Mouse (Mus musculus): ENCODE data around the gene Thy1. TPM values are rescaled to one million over a fixed set of nuclear protein-coding genes. Genes with fewer than 3 reads are reported as not detected.
A peak's percentile ranks its signal among the peaks of the same experiment; 100 is the strongest.

Gene Thy1
- total and polyA plus RNA-seq, 3 experiments: 1.5 to 24.0 TPM; not detected in 1

- Histone ChIP-seq H3K27me3 (ENCODE audit: control insufficient read depth in 1 of 2, insufficient read depth in 2 of 2, low read length in 2 of 2) (no peaks in the 10 kb centered on the region), H3K4me1 (ENCODE audit: control insufficient read depth in 1 of 2, insufficient read depth in 2 of 2, low read length in 2 of 2) (peaks cover 5 to 46% of the 10 kb centered on the region in 2 experiments), H3K4me3 (ENCODE audit: control insufficient read depth in 1 of 2, insufficient read depth in 1 of 2, low read depth in 2 of 2, low read length in 2 of 2) (no peak overlapping the region), H3K79me2 (ENCODE audit: control insufficient read depth, insufficient read depth, low read length, poor library complexity) (no peaks in the 10 kb centered on the region), H3K9ac (ENCODE audit: control insufficient read depth, low read depth, low read length, poor library complexity, severe bottlenecking) (no peak overlapping the region), H3K27ac (ENCODE audit: control insufficient read depth, low read depth, low read length) (0 out of 2 replicates have a peak overlapping the region, but pooled peaks have one; percentile 2), H3K36me3 (ENCODE audit: control insufficient read depth in 1 of 2, insufficient read depth in 2 of 2, low read length in 2 of 2) (peaks cover 0 to 30% of the 10 kb centered on the region in 2 experiments; a peak in 2 of 4 replicates), H3K9me3 (replicated peaks; ENCODE audit: insufficient read depth, low read length) (no peaks in the 10 kb centered on the region)
- TF ChIP-seq KAT2A (conservative IDR thresholded peaks at IDR 0.05; ENCODE audit: low read depth, low read length): no peak
- no peak for TF ChIP-seq JUND (IDR thresholded peaks at IDR 0.05; ENCODE audit: low read depth, low read length)
- no peak for TF ChIP-seq HCFC1 (IDR thresholded peaks at IDR 0.05; ENCODE audit: low read depth, low read length)
- no peak for TF ChIP-seq POLR2AphosphoS2 (IDR thresholded peaks at IDR 0.05; ENCODE audit: low read length)
- TF ChIP-seq MEF2A (IDR thresholded peaks at IDR 0.05; ENCODE audit: extremely low read depth, insufficient replicate concordance, low read depth, low read length, poor library complexity, severe bottlenecking): no peak
- TF ChIP-seq ZKSCAN1 (IDR thresholded peaks at IDR 0.05; ENCODE audit: low read depth, low read length): no peak
- DNase-seq (ENCODE audit: low read depth, low spot score): no peak
These were observed 5.6 kb downstream of the Thy1 start for GRCm38 (mm10) chr9:44048541-44049380.

- Histone ChIP-seq H3K79me2 (ENCODE audit: control insufficient read depth, insufficient read depth, low read length, poor library complexity) (no peaks in the 10 kb centered on the region), H3K4me3 (ENCODE audit: control insufficient read depth in 1 of 2, insufficient read depth in 1 of 2, low read depth in 2 of 2, low read length in 2 of 2) (no peak overlapping the region), H3K27me3 (ENCODE audit: control insufficient read depth in 1 of 2, insufficient read depth in 2 of 2, low read length in 2 of 2) (no peaks in the 10 kb centered on the region), H3K4me1 (ENCODE audit: control insufficient read depth in 1 of 2, insufficient read depth in 2 of 2, low read length in 2 of 2) (peaks cover 5 to 38% of the 10 kb centered on the region in 2 experiments), H3K9ac (ENCODE audit: control insufficient read depth, low read depth, low read length, poor library complexity, severe bottlenecking) (no peak overlapping the region), H3K36me3 (ENCODE audit: control insufficient read depth in 1 of 2, insufficient read depth in 2 of 2, low read length in 2 of 2) (peaks cover 0 to 25% of the 10 kb centered on the region in 2 experiments; a peak in 2 of 4 replicates), H3K9me3 (replicated peaks; ENCODE audit: insufficient read depth, low read length) (no peaks in the 10 kb centered on the region), H3K27ac (ENCODE audit: control insufficient read depth, low read depth, low read length) (0 out of 2 replicates have a peak overlapping the region, but pooled peaks have one; percentile 2)
- DNase-seq (ENCODE audit: low read depth, low spot score): no peak
- TF ChIP-seq TAL1 (IDR thresholded peaks at IDR 0.05; ENCODE audit: low read length): no peak
- TF ChIP-seq POLR2AphosphoS2 (IDR thresholded peaks at IDR 0.05; ENCODE audit: low read length): no peak
- TF ChIP-seq UBTF (IDR thresholded peaks at IDR 0.05; ENCODE audit: borderline replicate concordance, insufficient read depth, low read depth, low read length): no peak
- TF ChIP-seq BHLHE40 (IDR thresholded peaks at IDR 0.05; ENCODE audit: borderline replicate concordance, low read depth, low read length): no peak
- TF ChIP-seq TCF12 (IDR thresholded peaks at IDR 0.05; ENCODE audit: low read depth, low read length): no peak
- TF ChIP-seq MYC (IDR thresholded peaks at IDR 0.05; ENCODE audit: low read depth, low read length): no peak
- TF ChIP-seq NELFE (IDR thresholded peaks at IDR 0.05; ENCODE audit: low read depth, low read length): no peak
- TF ChIP-seq ZKSCAN1 (IDR thresholded peaks at IDR 0.05; ENCODE audit: low read depth, low read length): no peak
- TF ChIP-seq ZNF384 (IDR thresholded peaks at IDR 0.05; ENCODE audit: low read depth, low read length): no peak
- no peak for TF ChIP-seq ETS1 (IDR thresholded peaks at IDR 0.05; ENCODE audit: low read depth, low read length)
- TF ChIP-seq MAFK (IDR thresholded peaks at IDR 0.05; ENCODE audit: borderline replicate concordance, low read depth, low read length): no peak
- TF ChIP-seq NRF1 (IDR thresholded peaks at IDR 0.05; ENCODE audit: insufficient read depth, low read depth, low read length, poor library complexity, severe bottlenecking): no peak
- TF ChIP-seq CTCF (IDR thresholded peaks at IDR 0.05 in 2 of 3, conservative IDR thresholded peaks at IDR 0.05 in 1 of 3; ENCODE audit: control insufficient read depth in 1 of 3, insufficient read depth in 1 of 3, low read depth in 2 of 3, low read length in 3 of 3, poor library complexity in 1 of 3, severe bottlenecking in 1 of 3): no peak
- TF ChIP-seq ELF1 (IDR thresholded peaks at IDR 0.05; ENCODE audit: low read depth, low read length): no peak
- TF ChIP-seq MAZ (IDR thresholded peaks at IDR 0.05; ENCODE audit: low read depth, low read length): no peak
- no peak for TF ChIP-seq ZC3H11A (IDR thresholded peaks at IDR 0.05; ENCODE audit: low read depth, low read length)
- no peak for TF ChIP-seq GATA1 (IDR thresholded peaks at IDR 0.05; ENCODE audit: low read depth, low read length)
- TF ChIP-seq ZMIZ1 (IDR thresholded peaks at IDR 0.05; ENCODE audit: low read depth, low read length): no peak
- no peak for TF ChIP-seq POLR2AphosphoS5 (IDR thresholded peaks at IDR 0.05; ENCODE audit: borderline replicate concordance, low read depth, low read length)
These were observed 6.4 kb downstream of the Thy1 start for GRCm38 (mm10) chr9:44049381-44050165.
